ENCODE assay signal across 9 mouse cellular contexts in genomic region chr12:100849421-100850138, GRCm38 (mm10). TPM values are rescaled to one million over a fixed set of nuclear protein-coding genes. Genes with fewer than 3 reads are reported as not detected.
DNase-seq lines count a peak whose midpoint lies in the region; ATAC-seq and TF ChIP-seq lines count a peak whose summit lies in the region.
"Had no signal": no experiment of that assay in that cellular context is flagged by ENCODE, and none has a peak within 500 bp of the region (broad histone marks: within the 10 kb centered on the region; RNA-seq: fewer than 3 reads in every experiment).

No protein-coding gene starts in this region.

- H3K4me2 ChIP-seq in heart, embryonic 12.5 days = no peak overlapping the region
- H3K4me2 ChIP-seq in hindbrain, postnatal 0 days (ENCODE audit: low read depth, low read length) = no peak overlapping the region
- no peak overlapping the region for H3K4me2 ChIP-seq in stomach, embryonic 15.5 days

- no peaks in the 10 kb centered on the region for H3K4me1 ChIP-seq in heart, embryonic 12.5 days (replicated peaks)
- H3K4me1 ChIP-seq in hindbrain, postnatal 0 days (ENCODE audit: insufficient read depth, low read length) = no peaks in the 10 kb centered on the region
- no peaks in the 10 kb centered on the region for H3K4me1 ChIP-seq in stomach, embryonic 15.5 days

- no peak for ATAC-seq in heart, embryonic 12.5 days (ENCODE audit: insufficient number of reproducible peaks, low FRiP score)
- ATAC-seq in erythroblast, adult 5-6 weeks (replicated peaks; ENCODE audit: low FRiP score, poor library complexity, severe bottlenecking) = peak; percentile 72
- peak; percentile 84 for ATAC-seq in hindbrain, postnatal 0 days
- peak; percentile 86 for ATAC-seq in megakaryocyte progenitor cell, adult 5-6 weeks (replicated peaks; ENCODE audit: poor library complexity)
- ATAC-seq in stomach, embryonic 15.5 days (ENCODE audit: insufficient read depth, low FRiP score, low read depth) = peak; percentile 72

- WGBS in heart, embryonic 12.5 days = 67% methylated on average over 7 of the region's 7 CpGs
- 83% methylated on average over 7 of the region's 7 CpGs for WGBS in hindbrain, postnatal 0 days
- 67% methylated on average over 7 of the region's 7 CpGs for WGBS in stomach, embryonic 15.5 days

- peak; percentile 72 for DNase-seq in heart, adult 8-10 months (ENCODE audit: low spot score)
- peak; percentile 82 for DNase-seq in brain, adult 2 months (ENCODE audit: low read depth, low spot score)
- peak; percentile 79 for DNase-seq in hindbrain, postnatal 0 days (ENCODE audit: low spot score)
- DNase-seq in left cerebral cortex, adult 8-10 months (ENCODE audit: low spot score in 2 of 2) = peak; percentile 23 to 27

- H3K36me3 ChIP-seq in heart, embryonic 12.5 days = no peaks in the 10 kb centered on the region
- H3K36me3 ChIP-seq in hindbrain, postnatal 0 days (ENCODE audit: insufficient read depth, low read length) = no peaks in the 10 kb centered on the region
- no peaks in the 10 kb centered on the region for H3K36me3 ChIP-seq in stomach, embryonic 15.5 days

- H3K27ac ChIP-seq in heart, embryonic 12.5 days (ENCODE audit: poor library complexity, severe bottlenecking) = no peak overlapping the region
- H3K27ac ChIP-seq in hindbrain, postnatal 0 days = no peak overlapping the region
- H3K27ac ChIP-seq in stomach, embryonic 15.5 days = no peak overlapping the region

- TF ChIP-seq CTCF in hindbrain, postnatal 0 days (IDR thresholded peaks at IDR 0.05; ENCODE audit: low read depth) = peak; percentile 93

- peaks cover 12% of the 10 kb centered on the region for H3K27me3 ChIP-seq in heart, embryonic 12.5 days (replicated peaks)
- H3K27me3 ChIP-seq in hindbrain, postnatal 0 days (ENCODE audit: insufficient read depth, low read length) = no peaks in the 10 kb centered on the region
- H3K27me3 ChIP-seq in stomach, embryonic 15.5 days (replicated peaks) = no peaks in the 10 kb centered on the region

- no peak overlapping the region for H3K4me3 ChIP-seq in heart, embryonic 12.5 days
- no peak overlapping the region for H3K4me3 ChIP-seq in hindbrain, postnatal 0 days (ENCODE audit: low read length)
- no peak overlapping the region for H3K4me3 ChIP-seq in stomach, embryonic 15.5 days (replicated peaks)
- H3K4me3 ChIP-seq: myocyte had no signal

- H3K9me3 ChIP-seq in heart, embryonic 12.5 days (replicated peaks) = no peaks in the 10 kb centered on the region
- H3K9me3 ChIP-seq in hindbrain, postnatal 0 days (ENCODE audit: low read length) = no peaks in the 10 kb centered on the region
- no peaks in the 10 kb centered on the region for H3K9me3 ChIP-seq in stomach, embryonic 15.5 days

- H3K9ac ChIP-seq in heart, embryonic 12.5 days = no peak overlapping the region
- no peak overlapping the region for H3K9ac ChIP-seq in hindbrain, postnatal 0 days (replicated peaks; ENCODE audit: low read length)
- no peak overlapping the region for H3K9ac ChIP-seq in stomach, embryonic 15.5 days

RNA-seq across cellular contexts. Expression of gene Gpr68, which starts 58.4 kb away (rescaled TPM):
- total RNA-seq in heart, adult 8-10 months (2022) = under 1 TPM in 3 of 4 experiments, not detected in 1; 0.09 to 0.49 (median 0.28) TPM
- 4.4 and 6.2 TPM in 2 replicates for polyA plus RNA-seq in heart, embryonic 12.5 days (2016; fragmentation: Nextera tagmentation; extraction: Ambion mirVana)
- not detected in 2 replicates for total RNA-seq in erythroblast, adult 5-6 weeks (2015; ENCODE audit: low replicate concordance)
- not detected in 2 replicates for total RNA-seq in erythroblast, adult 5-6 weeks (2017; ENCODE audit: low replicate concordance)
- 29.5 and 33.1 TPM in 2 replicates for total RNA-seq in hindbrain, postnatal 0 days (2014; rRNA removed)
- 6.0 and 8.1 TPM in 2 replicates for polyA plus RNA-seq in hindbrain, postnatal 0 days (2015; fragmentation: Nextera tagmentation; extraction: Ambion mirVana)
- 10 to 100 TPM; 11.0 to 13.4 (median 12.4) TPM for total RNA-seq in left cerebral cortex, adult 8-10 months (2022)
- 0.37 and 0.39 TPM in 2 replicates for total RNA-seq in megakaryocyte progenitor cell, adult 5-6 weeks (2015)
- total RNA-seq in megakaryocyte progenitor cell, adult 5-6 weeks (2017) = 0.08 and 1.1 TPM in 2 replicates
- 0.50 and 0.64 TPM in 2 replicates for polyA plus RNA-seq in stomach, embryonic 15.5 days (2015; fragmentation: Nextera tagmentation; extraction: Ambion mirVana)

Comparison
In these comparisons a context has a peak if more than half of its experiments do, and no peak if none do; other contexts are left out.
1. DNase-seq: peak in every context shown above with its lines; median percentile 82 in brain, adult 2 months; 79 in hindbrain, postnatal 0 days; 72 in heart, adult 8-10 months; 25 in left cerebral cortex, adult 8-10 months.
2. RNA of gene Gpr68, which starts 58.4 kb away (total RNA-seq): 29.5 to 33.1 TPM in hindbrain, postnatal 0 days and 11.0 to 13.4 TPM in left cerebral cortex, adult 8-10 months; 0.08 to 1.1 TPM in megakaryocyte progenitor cell, adult 5-6 weeks, 0.09 to 0.49 TPM in heart, adult 8-10 months and not detected in erythroblast, adult 5-6 weeks; every median in the first group is over 4 times any median in the second.